In genomic region chr13:54788740-54789560, GRCm38 (mm10) we compare ENCODE assay signal across 8 mouse cellular contexts. TPM values are rescaled to one million over a fixed set of nuclear protein-coding genes. Genes with fewer than 3 reads are reported as not detected.
DNase-seq lines count a peak whose midpoint lies in the region; ATAC-seq and TF ChIP-seq lines count a peak whose summit lies in the region.

Gene Tspan17, plus strand, starts transcription at chr13:54789377.

- TF ChIP-seq CTCF in liver, embryonic 14.5 days (IDR thresholded peaks at IDR 0.05; ENCODE audit: low read depth): no peak
- TF ChIP-seq CTCF in stomach, postnatal 0 days (IDR thresholded peaks at IDR 0.05; ENCODE audit: low read depth): no peak

- no peaks in the 10 kb centered on the region for H3K36me3 ChIP-seq in forebrain, embryonic 10.5 days (replicated peaks)
- no peaks in the 10 kb centered on the region for H3K36me3 ChIP-seq in heart, embryonic 15.5 days
- H3K36me3 ChIP-seq in liver, embryonic 14.5 days (replicated peaks; ENCODE audit: control insufficient read depth, insufficient read depth, low read depth): no peaks in the 10 kb centered on the region
- H3K36me3 ChIP-seq in neural tube, embryonic 11.5 days (ENCODE audit: control insufficient read depth, insufficient read depth, low read length): no peaks in the 10 kb centered on the region
- H3K36me3 ChIP-seq in stomach, postnatal 0 days (ENCODE audit: control insufficient read depth, insufficient read depth, low read length): no peaks in the 10 kb centered on the region

- peak within 1 kb of the TSS; percentile 67 for H3K4me3 ChIP-seq in forebrain, embryonic 10.5 days
- H3K4me3 ChIP-seq in heart, embryonic 15.5 days: peak within 1 kb of the TSS; percentile 66
- H3K4me3 ChIP-seq in liver, embryonic 14.5 days (ENCODE audit: insufficient read depth in 1 of 2, low read depth in 2 of 2, low read length in 2 of 2): peak within 1 kb of the TSS; percentile 37 to 46
- H3K4me3 ChIP-seq in neural tube, embryonic 11.5 days (ENCODE audit: low read depth, low read length): peak within 1 kb of the TSS; percentile 49
- H3K4me3 ChIP-seq in stomach, postnatal 0 days (ENCODE audit: low read depth, low read length): peak within 1 kb of the TSS; percentile 62

- peaks cover 67% of the 10 kb centered on the region for H3K27me3 ChIP-seq in forebrain, embryonic 10.5 days (ENCODE audit: poor library complexity, severe bottlenecking)
- H3K27me3 ChIP-seq in heart, embryonic 15.5 days: peaks cover 48% of the 10 kb centered on the region
- H3K27me3 ChIP-seq in liver, embryonic 14.5 days (ENCODE audit: control insufficient read depth, insufficient read depth, low read length): peaks cover 18% of the 10 kb centered on the region
- H3K27me3 ChIP-seq in neural tube, embryonic 11.5 days (ENCODE audit: control insufficient read depth, insufficient read depth, low read length): peaks cover 12% of the 10 kb centered on the region; the same call in 1 of the 2 replicates
- no peaks in the 10 kb centered on the region for H3K27me3 ChIP-seq in stomach, postnatal 0 days (ENCODE audit: control insufficient read depth, insufficient read depth, low read length)

- no peak for TF ChIP-seq EP300 in liver, embryonic 14.5 days (IDR thresholded peaks at IDR 0.05; ENCODE audit: low read depth)
- no peak for TF ChIP-seq EP300 in stomach, postnatal 0 days (optimal IDR thresholded peaks at IDR 0.05)

- no peaks in the 10 kb centered on the region for H3K9me3 ChIP-seq in forebrain, embryonic 10.5 days
- H3K9me3 ChIP-seq in heart, embryonic 15.5 days (replicated peaks): no peaks in the 10 kb centered on the region
- H3K9me3 ChIP-seq in liver, embryonic 14.5 days (ENCODE audit: control insufficient read depth, low read length): no peaks in the 10 kb centered on the region
- no peaks in the 10 kb centered on the region for H3K9me3 ChIP-seq in neural tube, embryonic 11.5 days (ENCODE audit: control insufficient read depth, low read length)
- H3K9me3 ChIP-seq in stomach, postnatal 0 days (ENCODE audit: control insufficient read depth, low read length): no peaks in the 10 kb centered on the region

- ATAC-seq in heart, embryonic 15.5 days (replicated peaks; ENCODE audit: insufficient number of reproducible peaks, insufficient read depth, low FRiP score, low read depth): peak; percentile 79
- ATAC-seq in liver, embryonic 14.5 days (ENCODE audit: insufficient read depth): peak; percentile 83
- ATAC-seq in neural tube, embryonic 11.5 days (ENCODE audit: insufficient read depth, low FRiP score, low TSS enrichment): peak; percentile 87
- peak; percentile 95 for ATAC-seq in stomach, postnatal 0 days (ENCODE audit: low FRiP score, low TSS enrichment)

- H3K4me1 ChIP-seq in forebrain, embryonic 10.5 days: peaks cover 30% of the 10 kb centered on the region
- peaks cover 16% of the 10 kb centered on the region for H3K4me1 ChIP-seq in heart, embryonic 15.5 days (replicated peaks)
- no peaks in the 10 kb centered on the region for H3K4me1 ChIP-seq in liver, embryonic 14.5 days (replicated peaks; ENCODE audit: control insufficient read depth in 2 of 2, insufficient read depth in 2 of 2, low read length in 1 of 2)
- H3K4me1 ChIP-seq in neural tube, embryonic 11.5 days (ENCODE audit: control insufficient read depth, insufficient read depth, low read length): peaks cover 9% of the 10 kb centered on the region
- peaks cover 5% of the 10 kb centered on the region; the same call in 1 of the 2 replicates for H3K4me1 ChIP-seq in stomach, postnatal 0 days (replicated peaks; ENCODE audit: control insufficient read depth, insufficient read depth)

- peak; percentile 42 to 63 for DNase-seq in CD8-positive naive resting alpha-beta T cell, adult 2 months (ENCODE audit: low read depth in 2 of 2, low spot score in 2 of 2)
- peak; percentile 97 for DNase-seq in c-Kit-positive CD71-negative TER-119-negative erythroid progenitor cells, embryonic 14.5 days (ENCODE audit: low read depth)
- DNase-seq in forebrain, embryonic 10.5 days (ENCODE audit: extremely low spot score, low spot score): peak; percentile 100
- DNase-seq in kidney, postnatal 25 days: peak; percentile 97 to 98
- DNase-seq in liver, embryonic 14.5 days (ENCODE audit: low read depth in 3 of 3, low spot score in 3 of 3): peak; percentile 63 to 75 (median 69)
- DNase-seq in neural tube, embryonic 11.5 days (ENCODE audit: low spot score): peak; percentile 99
- DNase-seq in stomach, postnatal 0 days (ENCODE audit: low spot score): peak; percentile 98

- H3K4me2 ChIP-seq in heart, embryonic 15.5 days: peak within 1 kb of the TSS; percentile 99
- H3K4me2 ChIP-seq in liver, embryonic 14.5 days (ENCODE audit: low read depth): peak within 1 kb of the TSS; percentile 65
- H3K4me2 ChIP-seq in neural tube, embryonic 11.5 days (ENCODE audit: low read depth): peak within 1 kb of the TSS; percentile 69
- peak within 1 kb of the TSS; percentile 98 for H3K4me2 ChIP-seq in stomach, postnatal 0 days (replicated peaks; ENCODE audit: low read depth)

- peak within 1 kb of the TSS; percentile 76 for H3K27ac ChIP-seq in forebrain, embryonic 10.5 days
- H3K27ac ChIP-seq in heart, embryonic 15.5 days: no peak within 1 kb of the TSS
- no peak within 1 kb of the TSS for H3K27ac ChIP-seq in liver, embryonic 14.5 days
- peak within 1 kb of the TSS; percentile 24; the same call in 1 of the 2 replicates for H3K27ac ChIP-seq in neural tube, embryonic 11.5 days (ENCODE audit: low read depth, low read length)
- H3K27ac ChIP-seq in stomach, postnatal 0 days (replicated peaks): peak within 1 kb of the TSS; percentile 50

- H3K9ac ChIP-seq in heart, embryonic 15.5 days: peak within 1 kb of the TSS; percentile 49
- no peak within 1 kb of the TSS for H3K9ac ChIP-seq in liver, embryonic 14.5 days (replicated peaks)
- H3K9ac ChIP-seq in neural tube, embryonic 11.5 days (ENCODE audit: low read length): peak within 1 kb of the TSS; percentile 44
- peak within 1 kb of the TSS; percentile 64 for H3K9ac ChIP-seq in stomach, postnatal 0 days (ENCODE audit: low read length)

- WGBS in forebrain, embryonic 10.5 days: 2% methylated on average over 49 of the region's 49 CpGs
- 3% methylated on average over 47 of the region's 49 CpGs for WGBS in heart, embryonic 15.5 days
- 3% methylated on average over 49 of the region's 49 CpGs for WGBS in liver, embryonic 14.5 days (ENCODE audit: insufficient replicate concordance)
- WGBS in neural tube, embryonic 11.5 days: 2% methylated on average over 48 of the region's 49 CpGs
- WGBS in stomach, postnatal 0 days: 1% methylated on average over 38 of the region's 49 CpGs

RNA-seq across cellular contexts. Expression of gene Tspan17, which starts in this region (rescaled TPM):
- polyA plus RNA-seq in forebrain, embryonic 10.5 days (2016; fragmentation: Nextera tagmentation; extraction: Ambion mirVana): 7.9 and 9.5 TPM in 2 replicates
- 4.4 and 7.3 TPM in 2 replicates for polyA plus RNA-seq in heart, embryonic 15.5 days (2015; fragmentation: Nextera tagmentation; extraction: Ambion mirVana)
- 0.28 and 0.47 TPM in 2 replicates for polyA plus RNA-seq in liver, embryonic 14.5 days (2012; rRNA removed)
- 0.58 and 0.99 TPM in 2 replicates for polyA plus RNA-seq in liver, embryonic 14.5 days (2014; fragmentation: Nextera tagmentation; extraction: Ambion mirVana)
- 17.6 and 21.3 TPM in 2 replicates for polyA plus RNA-seq in neural tube, embryonic 11.5 days (2014; fragmentation: Nextera tagmentation; extraction: Ambion mirVana)
- 15.4 and 16.8 TPM in 2 replicates for polyA plus RNA-seq in stomach, postnatal 0 days (2015; fragmentation: Nextera tagmentation; extraction: Ambion mirVana)

Comparison
In these comparisons a context has a peak if more than half of its experiments do, and no peak if none do; other contexts are left out.
1. Peak in DNase-seq, ATAC-seq, H3K4me3 ChIP-seq and H3K4me2 ChIP-seq in liver, embryonic 14.5 days; RNA of the gene not detected or under 1 TPM.
2. H3K27ac ChIP-seq: peak in forebrain, embryonic 10.5 days (single experiment), neural tube, embryonic 11.5 days (single experiment) and stomach, postnatal 0 days (single experiment); none in heart, embryonic 15.5 days (single experiment) and liver, embryonic 14.5 days (single experiment).
3. Peak in every context shown above with its lines, with median percentiles within 50 percentile points of each other: DNase-seq, H3K4me3 ChIP-seq, ATAC-seq and H3K4me2 ChIP-seq.